Mouse (Mus musculus) limb, embryonic 11.5 days (tissue): ENCODE data around the gene P4ha1. TPM values are rescaled to one million over a fixed set of nuclear protein-coding genes. Genes with fewer than 3 reads are reported as not detected.

Experiments used
- ATAC-seq: fragments of 200-750 bp; cut with Nextera tagmentation; 2 replicates; pipeline ENCODE4 v1.8.0; 2017; ENCODE audit warnings: low read depth; ENCODE audit not compliant: insufficient number of reproducible peaks, low FRiP score, low TSS enrichment
- DNase-seq: peaks from one replicate; pipeline ENCODE4 v3.0.0-alpha.2; 2015; ENCODE audit warnings: low spot score
- H3K27ac ChIP-seq: fragments of 300-500 bp; sonication (generic); replicated peaks from 2 replicates; pipeline ENCODE4 v1.5.1; 2014; ENCODE audit warnings: low read depth, mild to moderate bottlenecking, low read length
- H3K27me3 ChIP-seq: fragments of 300-500 bp; sonication (generic); 2 replicates; pipeline ENCODE4 v1.6.1; 2014; ENCODE audit warnings: mild to moderate bottlenecking, low read length, mixed read lengths; ENCODE audit not compliant: control insufficient read depth, insufficient read depth
- H3K36me3 ChIP-seq: fragments of 300-500 bp; sonication (generic); 2 replicates; pipeline ENCODE4 v1.6.1; 2014; ENCODE audit warnings: mild to moderate bottlenecking, low read length, moderate library complexity, mixed read lengths; ENCODE audit not compliant: control insufficient read depth, insufficient read depth
- H3K4me1 ChIP-seq: fragments of 300-500 bp; sonication (generic); 2 replicates; pipeline ENCODE4 v1.6.1; 2014; ENCODE audit warnings: low read length, mixed read lengths; ENCODE audit not compliant: control insufficient read depth, insufficient read depth
- H3K4me2 ChIP-seq: fragments of 300-500 bp; sonication (generic); 2 replicates; pipeline ENCODE4 v1.6.1; 2014; ENCODE audit warnings: low read depth, mild to moderate bottlenecking, moderate library complexity; ENCODE audit not compliant: severe bottlenecking
- H3K4me3 ChIP-seq: fragments of 300-500 bp; sonication (generic); 2 replicates; pipeline ENCODE4 v1.5.1; 2014; ENCODE audit warnings: low read depth, low read length
- H3K9ac ChIP-seq: fragments of 300-500 bp; sonication (generic); 2 replicates; pipeline ENCODE4 v1.6.1; 2014; ENCODE audit warnings: mild to moderate bottlenecking, low read length
- H3K9me3 ChIP-seq: fragments of 300-500 bp; sonication (generic); 2 replicates; pipeline ENCODE4 v1.6.1; 2016; ENCODE audit warnings: low read length; ENCODE audit not compliant: control insufficient read depth
- WGBS: fragments of 180-500 bp; shearing (Covaris S2); extraction: QIAGEN DNeasy Blood & Tissue Kit; methylation state at CpG from one replicate; pipeline ENCODE4 v1.1.7; 2014; 5-methylcytosine and 5-hydroxymethylcytosine counted together
- polyA plus RNA-seq: library from polyadenylated mRNA; unstranded; fragments of >200 nt; fragmentation: Nextera tagmentation; extraction: Ambion mirVana; gene quantifications from 2 replicates; pipeline ENCODE4 v1.2.1, GENCODE M21; 2014

Gene P4ha1
- polyA plus RNA-seq, 1 experiment from 2014 or later: 68.7 TPM

DNA sequence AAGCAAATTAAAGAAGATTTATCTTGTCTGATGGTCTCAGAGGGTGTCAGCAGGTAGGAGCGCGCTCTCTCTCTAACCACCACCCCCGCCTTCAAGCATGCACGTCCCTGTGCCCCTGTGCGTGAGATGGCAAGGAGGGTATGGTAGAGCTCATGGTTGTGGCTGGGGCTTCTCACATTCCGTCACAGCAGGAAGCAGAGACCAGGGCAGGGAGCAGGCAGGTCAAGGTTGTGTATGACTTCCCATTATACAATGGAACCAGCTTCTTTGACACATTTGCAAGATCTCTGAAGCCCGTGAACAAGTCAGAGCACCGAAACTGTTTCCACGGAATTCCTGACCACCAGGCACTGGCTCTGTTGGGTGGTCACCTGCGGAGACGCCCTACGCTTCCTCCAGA lies 87.2 kb downstream of the P4ha1 start:
- Histone ChIP-seq H3K4me2 (no peak overlapping the region), H3K9me3 (no peaks in the 10 kb centered on the region), H3K36me3 (no peaks in the 10 kb centered on the region), H3K4me1 (no peaks in the 10 kb centered on the region), H3K4me3 (no peak overlapping the region), H3K27me3 (no peaks in the 10 kb centered on the region), H3K27ac (no peak overlapping the region), H3K9ac (no peak overlapping the region)
- 75% methylated on average over 12 of the region's 12 CpGs for WGBS
- no peak for DNase-seq
- no peak for ATAC-seq

DNA sequence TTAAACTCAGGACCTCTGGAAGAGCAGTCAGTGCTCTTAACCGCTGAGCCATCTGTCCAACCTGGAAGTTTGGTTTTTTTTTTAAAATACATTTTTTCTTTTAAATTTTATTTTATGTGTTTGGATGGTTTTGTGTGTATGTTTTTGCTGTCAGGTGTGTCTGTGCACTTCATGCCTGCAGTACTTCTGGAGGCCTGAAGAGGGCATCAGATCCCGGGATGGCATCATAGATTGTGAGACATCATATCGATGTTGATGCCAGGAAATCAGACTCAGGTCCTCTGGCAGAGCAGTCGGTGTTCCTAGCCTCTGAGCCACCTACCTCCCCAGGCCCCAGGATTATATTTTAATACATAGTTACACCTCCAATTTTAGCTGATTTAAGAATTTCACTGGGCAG lies 90.6 kb downstream of the P4ha1 start:
- Histone ChIP-seq H3K9me3 (no peaks in the 10 kb centered on the region), H3K27ac (no peak overlapping the region), H3K4me3 (no peak overlapping the region), H3K36me3 (no peaks in the 10 kb centered on the region), H3K4me2 (no peak overlapping the region), H3K4me1 (no peaks in the 10 kb centered on the region), H3K9ac (no peak overlapping the region), H3K27me3 (no peaks in the 10 kb centered on the region)
- ATAC-seq (no peak), DNase-seq (no peak)
- WGBS: 87% methylated on average over 4 of the region's 4 CpGs

GRCm38 (mm10) chr10:59416623-59417022 lies 93.5 kb downstream of the P4ha1 start:
- ATAC-seq: no peak
- no peak overlapping the region for H3K4me3 ChIP-seq
- H3K4me1 ChIP-seq: no peaks in the 10 kb centered on the region
- no peaks in the 10 kb centered on the region for H3K9me3 ChIP-seq
- H3K27me3 ChIP-seq: no peaks in the 10 kb centered on the region
- H3K27ac ChIP-seq: no peak overlapping the region
- WGBS: 76% methylated on average over 3 of the region's 3 CpGs
- H3K4me2 ChIP-seq: no peak overlapping the region
- H3K9ac ChIP-seq: no peak overlapping the region
- DNase-seq: no peak
- H3K36me3 ChIP-seq: no peaks in the 10 kb centered on the region

GRCm38 (mm10) chr10:59419516-59419915 lies 96.4 kb downstream of the P4ha1 start:
- no peak overlapping the region for H3K4me2 ChIP-seq
- no peaks in the 10 kb centered on the region for H3K27me3 ChIP-seq
- DNase-seq: no peak
- no peak overlapping the region for H3K4me3 ChIP-seq
- no peak overlapping the region for H3K27ac ChIP-seq
- ATAC-seq: no peak
- no peaks in the 10 kb centered on the region for H3K9me3 ChIP-seq
- H3K9ac ChIP-seq: no peak overlapping the region
- no peaks in the 10 kb centered on the region for H3K4me1 ChIP-seq
- H3K36me3 ChIP-seq: no peaks in the 10 kb centered on the region
- WGBS: 84% methylated on average over 4 of the region's 4 CpGs

Other genes with a start within 250 kb of the P4ha1 start
- 51.8 and 56.5 TPM in 2 replicates for gene Sept10, start 101.4 kb upstream of the P4ha1 start, polyA plus RNA-seq
- 10.2 and 11.0 TPM in 2 replicates for gene Sowahc, start 101.3 kb upstream of the P4ha1 start, polyA plus RNA-seq
- 2.3 and 5.1 TPM in 2 replicates for gene Gm10273, start 72.3 kb downstream of the P4ha1 start, polyA plus RNA-seq
- gene Pla2g12b, start 80.4 kb downstream of the P4ha1 start, polyA plus RNA-seq: not detected in 2 replicates
- 0.31 and 1.1 TPM in 2 replicates for gene Oit3, start 118.5 kb downstream of the P4ha1 start, polyA plus RNA-seq